Mouse (Mus musculus) urinary bladder, postnatal 25 days (tissue): ENCODE data around the gene Thsd1.
A peak's percentile ranks its signal among the peaks of the same experiment; 100 is the strongest.
"Not testable (repeated sequence)": the region's sequence is repeated elsewhere in the genome, so short reads cannot be mapped to it uniquely, and the experiment has no call there.

Experiments used
- DNase-seq: peaks from one replicate; pipeline ENCODE4 v3.0.0; 2022; ENCODE audit warnings: low spot score

Thsd1 gene

DNA sequence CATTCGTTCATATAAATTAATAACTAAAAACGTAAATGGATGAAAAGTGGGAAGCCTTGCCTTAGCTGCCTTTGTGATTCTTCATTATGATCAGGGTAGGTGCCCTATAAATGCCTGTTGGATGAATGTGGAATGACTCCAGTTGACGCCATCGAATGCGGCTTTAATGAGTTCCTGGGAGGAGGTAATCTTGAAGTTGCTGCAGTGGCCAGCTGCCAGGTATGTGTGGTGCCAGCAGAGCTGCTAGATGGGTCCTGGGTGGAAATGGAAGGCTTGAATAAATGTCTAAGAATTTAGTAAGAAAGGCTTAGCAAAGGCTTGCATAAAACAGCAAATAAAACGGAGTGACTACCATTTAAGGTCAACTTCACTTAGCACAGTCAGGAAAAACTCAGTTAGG, 37.7 kb downstream of the Thsd1 start:
- DNase-seq: peak; percentile 23

GRCm38 (mm10) chr8:22265194-22265593, 38.1 kb downstream of the Thsd1 start:
- DNase-seq: no peak

GRCm38 (mm10) chr8:22266809-22267208, 39.7 kb downstream of the Thsd1 start:
- no peak for DNase-seq

DNA sequence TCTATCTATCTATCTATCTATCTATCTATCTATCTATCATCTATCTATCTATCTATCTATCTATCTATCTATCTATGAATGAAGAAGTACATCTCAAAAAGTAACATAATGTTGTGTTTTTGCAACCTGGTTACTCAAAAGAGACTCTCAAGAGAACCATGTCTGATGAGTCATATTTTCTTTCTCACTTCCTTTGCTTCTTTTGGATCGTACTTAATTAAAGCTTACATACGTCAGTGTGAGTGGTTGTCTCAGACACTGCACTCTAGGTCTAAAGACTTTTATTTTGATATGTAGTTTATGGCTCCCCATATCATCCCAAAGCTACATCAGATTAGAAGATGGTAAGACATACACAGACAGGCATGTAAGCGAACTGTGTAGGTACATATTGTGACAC, 46.0 kb downstream of the Thsd1 start:
- DNase-seq: no peak

- no peak for DNase-seq
Measured at GRCm38 (mm10) chr8:22274641-22275040, 47.5 kb downstream of the Thsd1 start.

GRCm38 (mm10) chr8:22282999-22283491, 55.9 kb downstream of the Thsd1 start, which contains the start of gene Tpte:
Gene Tpte, plus strand, starts transcription at chr8:22283441.
- no peak for DNase-seq

DNA sequence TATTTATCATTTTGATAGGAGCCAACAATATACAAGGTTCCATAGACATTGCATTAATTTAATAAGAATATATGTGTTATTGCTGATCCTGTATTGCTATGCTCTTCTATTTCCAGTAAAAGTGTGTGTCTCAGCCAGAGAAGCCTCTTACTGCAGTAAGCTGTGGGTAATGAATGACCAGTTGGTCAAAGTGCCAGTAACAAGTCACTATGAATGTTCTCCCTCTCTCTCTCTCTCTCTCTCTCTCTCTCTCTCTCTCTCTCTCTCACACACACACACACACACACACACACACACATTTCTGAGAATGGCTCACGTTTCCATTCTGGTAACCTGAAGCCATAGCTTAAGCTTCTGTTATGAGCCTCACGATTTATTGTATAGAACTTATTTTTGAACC, 75.2 kb downstream of the Thsd1 start:
- no peak for DNase-seq

- DNase-seq: peak; percentile 3
Measured at GRCm38 (mm10) chr8:22302896-22303306, 75.8 kb downstream of the Thsd1 start.

DNA sequence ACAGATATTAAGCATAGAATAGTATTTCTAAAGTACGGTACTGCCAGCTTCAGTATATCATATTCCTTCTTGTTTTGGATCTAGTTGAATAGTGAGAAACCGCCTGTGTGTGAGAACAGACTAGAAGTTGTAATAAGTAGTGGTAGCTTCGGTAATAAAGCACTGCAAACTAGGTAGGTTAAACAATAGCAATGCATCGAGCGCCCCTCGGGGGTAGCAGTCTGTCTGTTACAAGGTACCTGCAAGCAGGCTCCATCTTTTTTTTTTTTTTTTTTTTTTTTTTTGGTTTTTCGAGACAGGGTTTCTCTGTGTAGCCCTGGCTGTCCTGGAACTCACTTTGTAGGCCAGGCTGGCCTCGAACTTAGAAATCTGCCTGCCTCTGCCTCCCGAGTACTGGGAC, 76.9 kb downstream of the Thsd1 start:
- DNase-seq: not testable (repeated sequence)

DNA sequence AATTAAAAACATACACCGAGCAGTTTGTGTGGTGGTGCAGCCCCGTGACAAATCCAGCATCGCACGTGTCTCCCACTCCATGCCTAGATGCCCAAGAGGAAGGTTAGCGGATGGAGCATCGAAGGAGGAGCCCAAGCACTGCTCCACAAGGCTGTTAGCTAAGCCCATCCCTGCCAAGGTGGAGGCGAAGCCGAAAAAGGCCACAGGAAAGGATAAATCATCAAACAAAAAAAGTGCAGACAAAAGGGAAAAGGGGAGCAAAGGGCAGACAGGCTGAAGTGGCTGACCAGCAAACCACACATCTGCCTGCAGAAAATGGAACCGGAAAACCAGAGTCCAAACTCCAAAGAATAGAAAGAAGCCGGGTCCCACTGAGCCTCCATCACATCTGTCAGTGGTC, 79.9 kb downstream of the Thsd1 start:
- DNase-seq: no peak
